Mouse (Mus musculus): ENCODE data around the gene Olfr700.

DNA sequence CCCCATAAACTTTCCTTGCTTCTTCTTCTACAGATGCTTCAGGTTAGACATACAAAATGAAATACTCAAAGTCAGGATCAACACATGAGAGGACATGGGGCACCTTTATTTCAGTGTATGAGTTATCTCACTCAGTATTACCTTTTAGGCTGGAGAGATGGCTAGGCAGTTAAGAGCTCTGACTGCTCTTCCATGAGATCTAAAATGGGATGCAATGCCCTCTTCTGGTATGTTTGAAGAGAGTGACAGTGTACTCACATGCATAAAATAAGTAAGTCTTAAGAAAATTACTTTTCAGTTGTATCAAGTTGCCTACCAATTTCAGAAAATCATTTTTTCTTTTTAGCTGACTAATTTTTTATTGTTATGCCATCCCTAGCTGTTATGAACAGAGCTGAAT lies 20.3 kb downstream of the Olfr700 start:
- TF ChIP-seq CEBPB (IDR thresholded peaks at IDR 0.05; ENCODE audit: low read depth) (no peak), CTCF (IDR thresholded peaks at IDR 0.05; ENCODE audit: control insufficient read depth, insufficient read depth, insufficient read length) (no peak), MYOG (IDR thresholded peaks at IDR 0.05; ENCODE audit: control insufficient read depth, extremely low read depth, insufficient read length) (no peak), MAX (IDR thresholded peaks at IDR 0.05) (no peak), USF1 (IDR thresholded peaks at IDR 0.05; ENCODE audit: low read depth) (no peak), FOSL1 (IDR thresholded peaks at IDR 0.05; ENCODE audit: insufficient read depth, low read length, poor library complexity, severe bottlenecking) (no peak), MYOD1 (IDR thresholded peaks at IDR 0.05; ENCODE audit: control insufficient read depth, insufficient read length, low read depth) (no peak)

Measured in C2C12 (cell line).